Mouse (Mus musculus): ENCODE measurements at regions not wholly inside any gene's neighbourhood (a gene's known extent, or its start where the extent isn't known, plus 50 kb on each side); places are given as distances from the start of the nearest gene placed in this dataset.

DNA sequence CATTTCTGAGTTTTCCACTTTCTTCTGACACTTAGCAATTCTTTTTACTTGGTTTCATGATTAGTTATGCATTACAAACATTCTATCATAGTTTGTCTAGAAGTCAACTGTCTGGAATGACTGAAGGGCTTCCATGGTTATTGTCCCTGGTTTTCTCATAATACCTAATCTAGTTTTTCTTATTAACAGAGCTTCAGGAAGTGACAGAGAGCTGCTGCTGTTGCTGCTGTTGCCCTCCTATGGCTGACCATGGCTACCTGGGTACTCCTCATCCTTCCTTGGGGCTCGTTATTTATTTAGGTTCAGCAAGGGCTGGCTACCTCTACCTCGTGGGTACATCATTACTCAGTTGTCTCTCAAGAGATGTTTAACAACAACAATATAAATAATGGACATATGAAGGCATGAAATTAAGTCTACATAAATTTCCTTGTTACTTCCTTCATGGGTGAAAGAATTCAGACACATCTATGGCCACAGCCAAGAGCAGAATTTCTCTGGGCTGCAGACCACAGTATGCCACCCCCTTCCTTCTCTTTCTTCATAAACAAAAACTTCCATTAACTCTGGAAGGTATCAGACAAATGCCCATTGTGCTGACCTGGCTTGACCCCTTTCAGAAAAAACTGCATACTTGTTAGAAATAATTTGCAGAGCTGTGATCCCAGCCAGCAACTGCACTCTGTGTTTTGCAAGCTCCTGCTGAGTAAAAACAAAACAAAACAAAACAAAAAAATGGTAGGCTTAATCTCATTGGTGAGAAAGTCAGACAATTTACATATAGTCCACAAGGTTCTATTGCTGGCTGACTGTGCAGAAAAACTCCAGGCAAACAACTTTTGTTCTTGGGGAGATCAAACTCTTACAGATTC lies 103.6 kb upstream of the Lgalsl start:
- TF ChIP-seq CTCF (IDR thresholded peaks at IDR 0.05; ENCODE audit: low read depth) (no peak), EP300 (IDR thresholded peaks at IDR 0.05; ENCODE audit: low read depth) (no peak)

Data from liver, postnatal 0 days (tissue).